Mouse (Mus musculus) olfactory bulb, adult 2 months (tissue): Measurements from ENCODE around the gene Pdzd9. TPM values are rescaled to one million over a fixed set of nuclear protein-coding genes. Genes with fewer than 3 reads are reported as not detected.
"Not testable (repeated sequence)": the region's sequence is repeated elsewhere in the genome, so short reads cannot be mapped to it uniquely, and the experiment has no call there.

ENCODE experiments used
- H3K27ac ChIP-seq: fragments of 200-500 bp; 2 replicates; pipeline ENCODE4 v1.5.1; 2012; ENCODE audit warnings: low read depth, low read length; ENCODE audit not compliant: insufficient read depth
- H3K4me1 ChIP-seq: fragments of 200-500 bp; 2 replicates; pipeline ENCODE4 v1.6.1; 2012; ENCODE audit warnings: low read length; ENCODE audit not compliant: control insufficient read depth, insufficient read depth
- H3K4me3 ChIP-seq: fragments of 200-500 bp; 2 replicates; pipeline ENCODE4 v1.5.1; 2012; ENCODE audit warnings: mild to moderate bottlenecking, low read depth, low read length, moderate library complexity; ENCODE audit not compliant: insufficient read depth
- CTCF ChIP-seq: fragments of 200-500 bp; IDR thresholded peaks from 2 replicates; pipeline ENCODE4 v1.5.1; 2012; ENCODE audit warnings: low read depth, mild to moderate bottlenecking, low read length, moderate library complexity; ENCODE audit not compliant: insufficient read depth
- POLR2A ChIP-seq: fragments of 200-500 bp; IDR thresholded peaks from 2 replicates; pipeline ENCODE4 v1.6.1; 2012; ENCODE audit warnings: mild to moderate bottlenecking, low read depth, low read length, moderate library complexity; ENCODE audit not compliant: insufficient read depth
- whole genome bisulfite sequencing: fragments of 180-500 bp; shearing (Covaris S2); methylation state at CpG from one replicate; pipeline ENCODE4 v1.1.7; 2018; 5-methylcytosine and 5-hydroxymethylcytosine counted together
- polyA plus RNA-seq: library from polyadenylated mRNA; stranded (reverse); fragments of >200 nt; gene quantifications from 2 replicates; pipeline ENCODE4 v1.2.4, GENCODE M21; 2012; ENCODE audit warnings: low replicate concordance; ENCODE audit not compliant: missing spikeins, insufficient read depth, insufficient read length

The Pdzd9 gene
- polyA plus RNA-seq = not detected in 2 replicates

DNA sequence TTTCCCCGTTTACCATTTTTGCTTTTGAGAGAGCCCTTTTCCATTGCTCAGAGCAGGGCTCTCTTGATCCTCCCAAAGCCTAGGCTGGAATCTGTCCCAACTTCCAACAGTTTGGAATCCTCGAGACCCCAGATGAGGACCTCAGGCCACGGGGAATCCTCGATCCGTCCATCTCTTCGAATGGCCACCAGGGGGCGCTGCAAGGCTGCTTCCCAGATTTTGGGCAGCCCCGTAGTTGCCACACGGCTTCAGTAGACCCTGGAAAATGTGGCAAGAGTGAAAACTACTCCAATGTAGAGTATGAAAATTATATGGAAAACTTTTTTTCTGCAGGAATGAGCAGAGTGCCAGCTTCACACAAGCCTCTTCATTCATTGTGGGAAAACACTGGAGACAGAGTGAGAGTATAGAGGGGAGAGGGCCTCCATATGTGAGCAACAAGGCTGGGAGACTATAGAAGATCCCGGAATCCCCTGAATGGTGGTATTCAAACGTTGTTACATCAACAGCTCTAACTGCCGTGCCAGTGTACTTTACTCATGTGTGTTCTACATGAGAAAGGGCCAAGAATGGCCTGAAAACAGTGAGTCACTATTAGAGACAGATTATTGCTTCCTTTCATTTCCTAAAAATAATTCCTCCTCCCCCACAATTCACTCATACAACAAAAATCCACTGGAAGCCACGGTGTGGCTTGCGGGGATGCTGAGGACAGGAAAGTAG, at the start of gene Pdzd9:
Pdzd9 (minus strand) TSS at position 191 of the 723 bp plus-strand sequence.
- TF ChIP-seq POLR2A = no peak
- TF ChIP-seq CTCF = peak; percentile 95

DNA sequence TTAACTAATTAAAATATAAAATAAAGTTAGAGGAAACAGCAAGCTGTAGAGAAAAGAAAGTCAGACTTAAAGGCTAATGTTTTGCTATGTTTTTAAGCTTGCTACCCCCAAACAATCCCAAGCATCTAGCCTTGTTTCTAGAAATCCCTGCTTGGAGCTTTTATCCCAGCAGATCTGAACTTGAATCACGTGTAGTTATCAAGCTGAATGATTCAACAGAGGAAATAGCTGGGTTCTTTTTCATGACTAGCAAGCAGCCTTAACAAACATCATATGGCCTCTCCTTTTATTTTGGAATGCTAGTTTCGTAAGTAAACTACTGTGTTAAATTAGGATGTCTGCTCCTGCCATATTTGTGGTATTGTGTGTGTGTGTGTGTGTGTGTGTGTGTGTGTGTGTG, 47.1 kb upstream of the Pdzd9 start:
- TF ChIP-seq CTCF = no peak
- TF ChIP-seq POLR2A = no peak
- 23% methylated on average over 2 of the region's 2 CpGs for WGBS
- H3K4me3 ChIP-seq = no peak overlapping the region

More for the DNA sequence above, at the start of gene Pdzd9:
- H3K4me1 ChIP-seq = no peaks in the 10 kb centered on the region
- H3K27ac ChIP-seq = no peak within 1 kb of the TSS
- no peak within 1 kb of the TSS for H3K4me3 ChIP-seq
- 7% methylated on average over 14 of the region's 14 CpGs for WGBS

DNA sequence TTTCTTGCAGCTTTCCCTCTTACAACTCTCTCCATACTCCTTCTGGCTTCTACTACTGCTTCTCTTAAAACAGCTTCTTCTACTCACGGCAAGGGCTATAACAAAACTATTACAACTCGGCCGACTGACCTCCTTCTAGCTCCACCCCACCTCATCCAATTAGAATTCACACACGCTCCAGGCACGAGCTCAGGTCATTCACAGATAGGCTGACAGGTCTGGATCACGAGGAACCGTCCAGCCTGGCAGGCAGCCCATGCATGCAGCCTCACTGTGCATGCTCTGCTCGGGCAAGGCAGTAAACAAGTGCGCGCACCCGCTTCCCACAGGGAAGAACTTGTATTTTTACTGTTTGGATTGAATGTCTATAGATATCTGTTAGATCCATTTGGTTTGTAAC, 43.8 kb upstream of the Pdzd9 start:
- not testable (repeated sequence) for H3K4me3 ChIP-seq, H3K27ac ChIP-seq, H3K4me1 ChIP-seq
- 81% methylated on average over 11 of the region's 11 CpGs for WGBS

More for the DNA sequence above, 47.1 kb upstream of the Pdzd9 start:
- peaks cover 5% of the 10 kb centered on the region for H3K4me1 ChIP-seq
- no peak overlapping the region for H3K27ac ChIP-seq

DNA sequence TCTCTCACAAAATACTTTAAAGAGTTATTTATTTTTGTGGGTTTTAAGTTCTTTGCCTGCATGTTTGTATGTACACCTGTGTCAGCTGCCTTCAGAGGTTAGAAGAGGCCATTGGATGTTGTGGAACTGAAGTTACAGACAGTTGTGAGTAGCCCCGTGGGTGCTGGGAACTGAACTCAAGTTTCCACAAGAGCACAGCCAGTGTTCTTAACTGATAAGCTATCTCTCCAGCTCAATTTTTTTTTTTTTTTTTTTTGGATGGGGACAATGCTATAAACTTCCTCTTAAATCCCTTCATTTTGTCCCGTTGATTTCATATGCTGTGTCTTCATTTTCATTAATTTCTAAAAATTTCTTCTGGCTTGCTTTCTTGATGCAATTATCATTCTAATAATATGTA, 43.1 kb upstream of the Pdzd9 start:
- no peak overlapping the region for H3K27ac ChIP-seq
- no peak for TF ChIP-seq POLR2A
- no peak for TF ChIP-seq CTCF
- no peak overlapping the region for H3K4me3 ChIP-seq
- H3K4me1 ChIP-seq = no peaks in the 10 kb centered on the region
- 98% methylated on average over 2 of the region's 2 CpGs for WGBS

DNA sequence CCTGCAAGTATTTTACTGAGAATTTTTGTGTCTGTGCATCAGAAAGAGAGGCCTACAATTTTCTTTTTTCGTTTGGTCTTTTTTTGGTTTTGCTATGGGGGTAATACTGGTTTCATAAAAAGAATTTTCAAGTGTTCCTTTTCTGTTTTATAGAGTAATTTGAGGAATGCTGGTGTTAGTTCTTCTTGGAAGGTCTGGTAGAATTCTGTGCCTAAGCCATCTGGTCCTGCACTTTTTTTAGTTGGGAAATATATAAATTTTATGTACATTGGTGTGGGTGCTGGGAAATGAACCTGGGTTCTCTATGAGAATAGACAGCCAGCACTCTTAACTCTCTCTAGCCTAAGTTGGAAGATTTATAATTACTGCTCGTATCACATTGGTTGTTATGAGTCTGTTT, 41.9 kb upstream of the Pdzd9 start:
- no peak for TF ChIP-seq CTCF
- no peak for TF ChIP-seq POLR2A
- Histone ChIP-seq H3K4me3 (no peak overlapping the region), H3K27ac (no peak overlapping the region), H3K4me1 (no peaks in the 10 kb centered on the region)
- 79% methylated on average over 2 of the region's 2 CpGs for WGBS

DNA sequence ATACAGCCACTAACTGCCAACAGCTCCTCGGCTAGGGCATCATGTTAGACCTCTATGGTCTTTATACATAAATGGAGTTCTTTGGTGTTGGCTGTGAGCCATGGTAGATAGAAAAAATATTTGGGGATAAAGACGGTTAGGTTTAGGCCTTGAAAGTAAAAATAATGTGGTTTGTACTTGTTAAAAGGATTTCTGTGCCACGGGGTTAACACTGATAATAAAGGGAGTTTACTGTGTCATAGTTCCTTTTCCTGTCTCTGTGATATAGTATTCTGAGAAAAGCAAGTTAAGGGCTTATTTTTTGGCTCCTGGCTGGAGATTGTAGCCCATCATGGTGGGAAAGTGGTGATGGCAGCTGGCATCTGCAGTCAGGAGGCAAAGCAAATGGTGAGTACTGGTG, 33.7 kb upstream of the Pdzd9 start:
- no peak overlapping the region for H3K4me3 ChIP-seq
- TF ChIP-seq POLR2A (no peak), CTCF (no peak)
- 0 out of 2 replicates have a peak, but pooled peaks cover 2% of the 10 kb centered on the region for H3K4me1 ChIP-seq
- 62% methylated on average over 3 of the region's 3 CpGs for WGBS
- no peak overlapping the region for H3K27ac ChIP-seq

DNA sequence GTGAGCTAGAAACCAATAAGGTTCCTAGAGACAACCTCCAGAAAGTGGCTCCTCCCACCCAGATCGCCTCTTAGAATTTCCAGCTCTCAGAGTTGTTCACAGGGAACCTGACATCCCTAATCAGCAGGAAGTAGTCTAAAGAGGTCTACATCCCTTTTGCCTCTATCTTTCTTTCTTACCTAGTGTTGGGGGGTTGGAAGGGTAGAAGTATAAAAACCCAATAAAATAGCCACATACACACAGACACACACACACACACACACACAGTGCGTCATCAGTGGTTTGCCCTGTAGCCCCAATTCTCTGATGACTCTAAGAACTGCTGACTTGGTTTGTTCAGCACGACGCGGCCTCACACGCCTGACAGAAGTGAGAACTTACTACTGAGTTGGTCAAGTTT, 29.4 kb upstream of the Pdzd9 start:
- Histone ChIP-seq H3K4me1 (0 out of 2 replicates have a peak, but pooled peaks cover 4% of the 10 kb centered on the region), H3K4me3 (no peak overlapping the region), H3K27ac (no peak overlapping the region)
- 85% methylated on average over 6 of the region's 6 CpGs for WGBS
- TF ChIP-seq CTCF (no peak), POLR2A (no peak)

DNA sequence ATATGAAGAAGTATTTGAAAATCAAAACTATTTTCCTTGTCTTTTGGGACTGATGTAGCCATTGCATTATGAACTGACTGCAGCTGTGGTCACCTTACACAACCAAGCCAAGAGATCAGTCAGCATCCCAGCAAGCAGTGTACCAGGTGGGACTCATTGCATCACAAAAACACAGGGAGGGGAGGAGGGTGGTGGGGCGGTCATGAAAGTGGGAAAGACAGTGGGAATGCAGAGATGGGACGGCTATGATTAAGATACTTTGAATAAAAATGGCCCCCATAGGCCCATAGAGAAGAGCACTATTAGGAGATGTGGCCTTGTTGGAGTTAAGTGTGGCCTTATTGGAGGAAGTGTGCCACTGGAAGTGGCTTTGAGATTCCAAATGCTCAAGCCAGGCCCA, 26.2 kb upstream of the Pdzd9 start:
- WGBS = 100% methylated on average over 2 of the region's 2 CpGs
- H3K4me1 ChIP-seq = 0 out of 2 replicates have a peak, but pooled peaks cover 2% of the 10 kb centered on the region
- no peak for TF ChIP-seq POLR2A
- no peak for TF ChIP-seq CTCF
- H3K27ac ChIP-seq = no peak overlapping the region
- no peak overlapping the region for H3K4me3 ChIP-seq

DNA sequence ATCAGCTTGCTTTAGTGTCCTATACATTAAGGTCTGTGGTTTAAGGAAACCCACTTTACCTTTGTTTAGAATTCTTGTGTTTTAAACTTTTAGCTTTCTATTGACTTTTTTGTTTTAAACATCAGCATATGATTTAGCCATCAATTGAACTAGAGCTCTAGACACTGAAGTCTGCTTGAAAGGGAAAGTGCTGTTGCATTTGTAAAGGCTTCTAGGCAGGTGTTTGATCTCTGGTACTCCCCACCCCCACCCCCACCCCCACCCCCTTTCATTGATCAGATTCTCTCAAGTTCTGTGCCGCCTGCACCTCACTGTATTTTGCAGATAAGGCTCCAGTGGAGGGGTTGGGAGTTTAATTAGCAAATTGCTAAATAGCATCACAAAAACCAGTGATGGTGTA, 25.5 kb upstream of the Pdzd9 start:
- Histone ChIP-seq H3K4me1 (0 out of 2 replicates have a peak, but pooled peaks cover 2% of the 10 kb centered on the region), H3K4me3 (no peak overlapping the region), H3K27ac (no peak overlapping the region)
- WGBS = 85% methylated on average over 1 of the region's 1 CpGs
- TF ChIP-seq POLR2A (no peak), CTCF (no peak)
